Mouse (Mus musculus) mesoderm, embryonic 11.5 days (tissue): ENCODE data around the gene Gm10375.
"Not testable (repeated sequence)": the region's sequence is repeated elsewhere in the genome, so short reads cannot be mapped to it uniquely, and the experiment has no call there.

Experiments
- DNase-seq: peaks from one replicate; pipeline ENCODE4 v3.0.0-alpha.2; 2012; ENCODE audit warnings: low read depth, low spot score

Gm10375 gene

DNA sequence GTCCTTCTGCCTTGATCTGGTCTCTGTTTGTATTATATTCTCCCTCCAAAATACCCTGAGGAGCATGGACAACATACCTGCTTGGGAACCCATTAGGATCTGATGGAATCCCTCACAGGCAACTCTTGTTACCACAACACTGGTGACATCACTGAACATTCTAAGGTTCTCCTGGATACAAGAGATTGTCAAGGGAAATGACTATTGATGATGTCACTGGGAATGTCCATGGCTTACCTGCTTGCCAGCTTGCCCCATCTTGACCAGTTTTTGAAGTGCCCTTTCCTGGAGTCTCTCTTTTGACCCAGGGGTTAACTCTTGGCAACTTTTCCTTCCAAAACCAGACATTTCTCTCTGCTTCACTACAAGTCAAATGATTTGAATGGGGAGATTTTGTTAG lies at the start of gene Gm10375:
Gene Gm10375, minus strand, starts transcription at position 101 of the 400 bp plus-strand sequence.
- not testable (repeated sequence) for DNase-seq

DNA sequence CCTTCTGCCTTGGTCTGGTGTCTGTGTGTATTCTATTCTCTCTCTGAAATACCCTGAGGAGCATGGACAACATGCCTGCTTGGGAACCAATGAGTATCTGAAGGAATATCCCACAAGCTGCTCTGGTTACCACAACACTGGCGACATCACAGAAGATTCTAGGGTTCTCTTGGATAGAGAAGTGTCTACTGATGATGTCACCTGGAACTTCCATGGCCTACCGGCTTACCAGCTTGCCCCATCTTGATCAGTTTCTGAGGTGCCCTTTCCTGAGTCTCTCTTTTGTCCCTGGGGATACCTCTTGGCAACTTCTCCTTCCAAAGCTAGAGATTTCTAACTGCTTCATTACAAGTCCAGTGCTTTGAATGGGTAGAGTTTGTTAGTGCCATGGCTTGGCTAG lies 28.8 kb downstream of the Gm10375 start, which contains the start of gene Gm17654:
Gene Gm17654, minus strand, starts transcription at position 101 of the 400 bp plus-strand sequence.
- not testable (repeated sequence) for DNase-seq

DNA sequence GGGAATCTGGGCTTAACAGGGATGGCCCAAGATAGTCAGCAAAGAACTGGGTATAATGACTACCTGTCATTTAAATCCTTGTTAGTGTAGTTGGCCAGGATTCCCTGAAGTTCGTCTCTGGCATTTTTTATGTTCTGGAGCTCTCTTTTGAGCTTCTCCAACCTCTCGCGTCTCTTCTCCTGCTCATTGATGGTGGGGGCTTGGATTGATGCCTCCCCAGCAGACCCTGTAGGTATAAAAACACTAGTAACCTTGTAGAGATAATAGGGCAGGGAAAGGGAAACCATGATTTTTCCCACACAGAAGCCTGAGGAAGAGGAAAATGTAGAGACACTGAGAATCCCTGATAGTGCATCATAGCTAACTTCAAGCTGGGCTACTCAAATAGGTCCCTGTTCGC lies 29.8 kb downstream of the Gm10375 start:
- not testable (repeated sequence) for DNase-seq
